Mouse (Mus musculus): ENCODE measurements at regions not wholly inside any gene's neighbourhood (a gene's known extent, or its start where the extent isn't known, plus 50 kb on each side); places are given as distances from the start of the nearest gene placed in this dataset.

GRCm38 (mm10) chr4:64901091-64901845 lies 222.7 kb upstream of the Pappa start:
- Histone ChIP-seq H3K27me3 (no peaks in the 10 kb centered on the region), H3K4me2 (no peak overlapping the region), H3K4me3 (no peak overlapping the region), H3K9ac (no peak overlapping the region), H3K9me3 (no peaks in the 10 kb centered on the region), H3K27ac (replicated peaks) (no peak overlapping the region), H3K4me1 (replicated peaks) (no peaks in the 10 kb centered on the region), H3K36me3 (no peaks in the 10 kb centered on the region)
- ATAC-seq (ENCODE audit: low FRiP score, low read depth), result no peak
- 79% methylated on average over 5 of the region's 5 CpGs for WGBS

- Histone ChIP-seq H3K36me3 (no peaks in the 10 kb centered on the region), H3K27ac (replicated peaks) (no peak overlapping the region)
- no peak for ATAC-seq (ENCODE audit: low FRiP score, low read depth)
These were observed 200.2 kb upstream of the Pappa start for GRCm38 (mm10) chr4:64923751-64924150.

DNA sequence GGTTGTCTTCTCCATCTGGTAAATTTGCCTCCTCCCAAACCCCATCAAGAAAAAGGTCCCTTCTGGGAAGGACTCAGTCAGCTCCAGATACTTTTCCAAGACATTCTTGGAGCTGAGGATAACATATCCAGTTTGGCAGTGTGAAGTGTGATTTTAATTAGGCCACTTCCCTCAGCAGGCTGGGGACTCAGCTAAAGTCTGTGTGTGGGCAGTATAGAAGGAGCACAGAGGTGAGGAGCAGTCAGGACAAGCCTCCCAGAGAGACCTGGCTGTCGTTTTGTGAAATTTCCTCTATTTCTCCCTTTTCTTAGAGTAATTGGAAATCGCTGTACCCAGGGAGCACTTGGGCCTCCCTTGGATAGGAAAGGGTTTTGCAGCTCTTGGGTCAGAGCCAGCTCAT lies 195.4 kb upstream of the Pappa start:
- Histone ChIP-seq H3K4me3 (no peak overlapping the region), H3K36me3 (no peaks in the 10 kb centered on the region), H3K4me1 (replicated peaks) (no peaks in the 10 kb centered on the region), H3K9me3 (no peaks in the 10 kb centered on the region), H3K9ac (no peak overlapping the region), H3K4me2 (no peak overlapping the region), H3K27ac (replicated peaks) (no peak overlapping the region), H3K27me3 (no peaks in the 10 kb centered on the region)
- ATAC-seq (ENCODE audit: low FRiP score, low read depth), result no peak
- WGBS, result 80% methylated on average over 2 of the region's 2 CpGs

More at GRCm38 (mm10) chr4:64923751-64924150, 200.2 kb upstream of the Pappa start:
- Histone ChIP-seq H3K9me3 (no peaks in the 10 kb centered on the region), H3K4me2 (no peak overlapping the region), H3K27me3 (no peaks in the 10 kb centered on the region), H3K4me1 (replicated peaks) (no peaks in the 10 kb centered on the region), H3K9ac (no peak overlapping the region), H3K4me3 (no peak overlapping the region)

DNA sequence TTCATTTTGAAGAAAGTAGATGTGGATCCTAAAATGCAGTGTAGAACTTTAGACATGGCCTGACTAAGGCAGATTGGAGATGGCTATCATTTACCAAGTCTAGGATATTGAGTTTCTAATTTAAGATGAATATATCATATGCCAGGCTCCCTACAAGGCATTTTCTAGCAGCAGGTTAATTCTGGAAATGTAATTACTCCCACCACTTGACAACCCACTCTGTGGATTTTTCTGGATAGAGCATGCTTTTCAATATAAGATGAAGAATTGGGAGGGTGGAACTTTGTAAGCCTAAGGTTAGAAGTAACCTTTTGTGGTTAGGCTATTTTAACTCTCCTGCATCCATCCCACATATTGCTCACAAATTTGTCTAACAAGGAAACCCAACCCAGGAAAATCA lies 178.4 kb upstream of the Pappa start:
- Histone ChIP-seq H3K4me2 (no peak overlapping the region), H3K9ac (no peak overlapping the region), H3K27me3 (no peaks in the 10 kb centered on the region), H3K36me3 (no peaks in the 10 kb centered on the region), H3K4me1 (replicated peaks) (no peaks in the 10 kb centered on the region), H3K4me3 (no peak overlapping the region), H3K27ac (replicated peaks) (no peak overlapping the region), H3K9me3 (no peaks in the 10 kb centered on the region)
- no peak for ATAC-seq (ENCODE audit: low FRiP score, low read depth)

GRCm38 (mm10) chr4:64952651-64953050 lies 171.3 kb upstream of the Pappa start:
- H3K4me2 ChIP-seq, result no peak overlapping the region
- H3K27ac ChIP-seq (replicated peaks), result no peak overlapping the region
- H3K36me3 ChIP-seq, result no peaks in the 10 kb centered on the region
- H3K4me3 ChIP-seq, result no peak overlapping the region
- no peaks in the 10 kb centered on the region for H3K27me3 ChIP-seq
- H3K4me1 ChIP-seq (replicated peaks), result no peaks in the 10 kb centered on the region
- no peak for ATAC-seq (ENCODE audit: low FRiP score, low read depth)
- no peak overlapping the region for H3K9ac ChIP-seq
- no peaks in the 10 kb centered on the region for H3K9me3 ChIP-seq

GRCm38 (mm10) chr4:64958843-64959242 lies 165.1 kb upstream of the Pappa start:
- H3K4me2 ChIP-seq, result no peak overlapping the region
- no peaks in the 10 kb centered on the region for H3K4me1 ChIP-seq (replicated peaks)
- H3K9ac ChIP-seq, result no peak overlapping the region
- 82% methylated on average over 4 of the region's 4 CpGs for WGBS
- H3K27ac ChIP-seq (replicated peaks), result no peak overlapping the region
- no peak overlapping the region for H3K4me3 ChIP-seq
- no peak for ATAC-seq (ENCODE audit: low FRiP score, low read depth)
- no peaks in the 10 kb centered on the region for H3K36me3 ChIP-seq
- no peaks in the 10 kb centered on the region for H3K27me3 ChIP-seq
- no peaks in the 10 kb centered on the region for H3K9me3 ChIP-seq

DNA sequence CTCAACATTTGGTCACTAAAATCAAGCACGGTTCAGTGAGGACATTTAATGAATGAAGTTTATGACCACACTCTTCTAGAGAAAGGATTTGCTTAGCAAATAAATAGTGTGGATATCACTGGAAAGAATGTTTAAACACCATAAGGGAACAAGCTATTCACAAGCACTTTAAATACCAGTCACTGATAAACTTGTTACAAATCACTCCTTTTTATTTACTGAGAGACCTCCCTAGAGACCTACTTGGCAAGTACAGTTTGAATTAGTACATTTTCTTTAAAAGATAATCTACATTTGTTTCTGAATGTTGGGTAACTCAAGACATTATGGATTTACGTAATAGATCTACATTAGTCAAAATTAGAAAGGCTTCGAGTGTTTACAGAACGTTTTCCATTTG lies 162.2 kb upstream of the Pappa start:
- H3K27ac ChIP-seq (replicated peaks), result no peak overlapping the region
- no peak for ATAC-seq (ENCODE audit: low FRiP score, low read depth)
- no peak overlapping the region for H3K9ac ChIP-seq
- no peaks in the 10 kb centered on the region for H3K4me1 ChIP-seq (replicated peaks)
- 80% methylated on average over 4 of the region's 4 CpGs for WGBS
- no peaks in the 10 kb centered on the region for H3K27me3 ChIP-seq
- H3K36me3 ChIP-seq, result no peaks in the 10 kb centered on the region
- no peak overlapping the region for H3K4me2 ChIP-seq
- H3K4me3 ChIP-seq, result no peak overlapping the region
- no peaks in the 10 kb centered on the region for H3K9me3 ChIP-seq
